Mouse (Mus musculus) neural tube, embryonic 13.5 days (tissue): Measurements from ENCODE around the gene Trim80. TPM values are rescaled to one million over a fixed set of nuclear protein-coding genes. Genes with fewer than 3 reads are reported as not detected.
"Not testable (repeated sequence)": the region's sequence is repeated elsewhere in the genome, so short reads cannot be mapped to it uniquely, and the experiment has no call there.

Source experiments
- ATAC-seq: fragments of 200-750 bp; cut with Nextera tagmentation; 2 replicates; pipeline ENCODE4 v1.8.0; 2017; ENCODE audit warnings: low read depth, mild to moderate bottlenecking, moderate TSS enrichment, moderate library complexity
- H3K27ac ChIP-seq: fragments of 300-500 bp; sonication (generic); replicated peaks from 2 replicates; pipeline ENCODE4 v1.5.1; 2015; ENCODE audit warnings: moderate library complexity, mild to moderate bottlenecking, inconsistent platforms
- H3K27me3 ChIP-seq: fragments of 300-500 bp; sonication (generic); 2 replicates; pipeline ENCODE4 v1.6.1; 2015; ENCODE audit warnings: mild to moderate bottlenecking, inconsistent platforms
- H3K36me3 ChIP-seq: fragments of 300-500 bp; sonication (generic); 2 replicates; pipeline ENCODE4 v1.6.1; 2015; ENCODE audit warnings: mild to moderate bottlenecking, inconsistent platforms
- H3K4me1 ChIP-seq: fragments of 300-500 bp; sonication (generic); replicated peaks from 2 replicates; pipeline ENCODE4 v1.6.1; 2015; ENCODE audit warnings: inconsistent platforms
- H3K4me2 ChIP-seq: fragments of 300-500 bp; sonication (generic); 2 replicates; pipeline ENCODE4 v1.6.1; 2015; ENCODE audit warnings: inconsistent platforms, mild to moderate bottlenecking, moderate library complexity
- H3K4me3 ChIP-seq: fragments of 300-500 bp; sonication (generic); 2 replicates; pipeline ENCODE4 v1.5.1; 2015; ENCODE audit warnings: mild to moderate bottlenecking, inconsistent platforms
- H3K9ac ChIP-seq: fragments of 300-500 bp; sonication (generic); 2 replicates; pipeline ENCODE4 v1.6.1; 2015; ENCODE audit warnings: moderate library complexity, mild to moderate bottlenecking, inconsistent platforms
- H3K9me3 ChIP-seq: fragments of 300-500 bp; sonication (generic); 2 replicates; pipeline ENCODE4 v1.6.1; 2016; ENCODE audit warnings: inconsistent platforms
- WGBS: fragments of 180-500 bp; shearing (Covaris S2); methylation state at CpG from one replicate; pipeline ENCODE4 v1.1.7; 2015; 5-methylcytosine and 5-hydroxymethylcytosine counted together
- polyA plus RNA-seq: library from polyadenylated mRNA; unstranded; fragments of >200 nt; fragmentation: Nextera tagmentation; extraction: Ambion mirVana; gene quantifications from 2 replicates; pipeline ENCODE4 v1.2.1, GENCODE M21; 2015

The Trim80 gene
- polyA plus RNA-seq, 1 experiment from 2014 or later, result not detected

- H3K4me3 ChIP-seq, result no peak overlapping the region
- peaks cover 5% of the 10 kb centered on the region; the same call in 1 of the 2 replicates for H3K4me1 ChIP-seq
- H3K9ac ChIP-seq, result no peak overlapping the region
- no peaks in the 10 kb centered on the region for H3K36me3 ChIP-seq
- WGBS, result 82% methylated on average over 4 of the region's 4 CpGs
- no peaks in the 10 kb centered on the region for H3K27me3 ChIP-seq
- no peak overlapping the region for H3K27ac ChIP-seq
- H3K4me2 ChIP-seq, result no peak overlapping the region
- H3K9me3 ChIP-seq, result no peaks in the 10 kb centered on the region
- no peak for ATAC-seq
These were observed 13.0 kb downstream of the Trim80 start for GRCm38 (mm10) chr11:115453306-115453705.

- H3K9ac ChIP-seq, H3K4me3 ChIP-seq, H3K9me3 ChIP-seq, H3K36me3 ChIP-seq, H3K4me2 ChIP-seq, H3K4me1 ChIP-seq, H3K27ac ChIP-seq, ATAC-seq, H3K27me3 ChIP-seq: not testable (repeated sequence)
- WGBS, result 82% methylated on average over 6 of the region's 6 CpGs
These were observed 14.5 kb downstream of the Trim80 start for GRCm38 (mm10) chr11:115454822-115455221.

GRCm38 (mm10) chr11:115455619-115456018 lies 15.3 kb downstream of the Trim80 start:
- no peak for ATAC-seq
- no peak overlapping the region for H3K9ac ChIP-seq

GRCm38 (mm10) chr11:115456182-115456581 lies 15.8 kb downstream of the Trim80 start:
- Histone ChIP-seq H3K4me2 (no peak overlapping the region), H3K27me3 (0 out of 2 replicates have a peak, but pooled peaks cover 4% of the 10 kb centered on the region), H3K9me3 (no peaks in the 10 kb centered on the region), H3K36me3 (no peaks in the 10 kb centered on the region), H3K9ac (no peak overlapping the region), H3K4me3 (no peak overlapping the region), H3K27ac (no peak overlapping the region), H3K4me1 (peaks cover 5% of the 10 kb centered on the region; the same call in 1 of the 2 replicates)
- 93% methylated on average over 5 of the region's 5 CpGs for WGBS
- no peak for ATAC-seq

More at GRCm38 (mm10) chr11:115455619-115456018, 15.3 kb downstream of the Trim80 start:
- Histone ChIP-seq H3K4me2 (no peak overlapping the region), H3K27ac (no peak overlapping the region), H3K9me3 (no peaks in the 10 kb centered on the region), H3K4me3 (no peak overlapping the region), H3K4me1 (peaks cover 5% of the 10 kb centered on the region; the same call in 1 of the 2 replicates), H3K36me3 (no peaks in the 10 kb centered on the region), H3K27me3 (no peaks in the 10 kb centered on the region)
- WGBS, result 88% methylated on average over 15 of the region's 15 CpGs

GRCm38 (mm10) chr11:115457405-115457804 lies 17.1 kb downstream of the Trim80 start:
- no peaks in the 10 kb centered on the region for H3K36me3 ChIP-seq
- H3K4me2 ChIP-seq, result no peak overlapping the region
- H3K27me3 ChIP-seq, result peaks cover 10% of the 10 kb centered on the region; the same call in 1 of the 2 replicates
- ATAC-seq, result no peak
- H3K4me3 ChIP-seq, result no peak overlapping the region
- 38% methylated on average over 6 of the region's 6 CpGs for WGBS
- no peak overlapping the region for H3K9ac ChIP-seq
- H3K4me1 ChIP-seq, result peaks cover 7% of the 10 kb centered on the region; the same call in 1 of the 2 replicates
- H3K27ac ChIP-seq, result no peak overlapping the region
- no peaks in the 10 kb centered on the region for H3K9me3 ChIP-seq

- H3K27ac ChIP-seq, result no peak overlapping the region
- no peak overlapping the region for H3K9ac ChIP-seq
- H3K36me3 ChIP-seq, result no peaks in the 10 kb centered on the region
- no peak overlapping the region for H3K4me3 ChIP-seq
- H3K27me3 ChIP-seq, result peaks cover 13% of the 10 kb centered on the region; the same call in 1 of the 2 replicates
- 28% methylated on average over 8 of the region's 8 CpGs for WGBS
- peaks cover 10% of the 10 kb centered on the region; the same call in 1 of the 2 replicates for H3K4me1 ChIP-seq
- H3K4me2 ChIP-seq, result no peak overlapping the region
- H3K9me3 ChIP-seq, result no peaks in the 10 kb centered on the region
- no peak for ATAC-seq
These were observed 20.6 kb downstream of the Trim80 start for GRCm38 (mm10) chr11:115460976-115461375.

- Histone ChIP-seq H3K9ac (no peak overlapping the region), H3K36me3 (no peaks in the 10 kb centered on the region), H3K4me3 (no peak overlapping the region), H3K9me3 (no peaks in the 10 kb centered on the region), H3K4me1 (peaks cover 10% of the 10 kb centered on the region; the same call in 1 of the 2 replicates), H3K4me2 (no peak overlapping the region), H3K27ac (no peak overlapping the region), H3K27me3 (peaks cover 13% of the 10 kb centered on the region; the same call in 1 of the 2 replicates)
- 71% methylated on average over 5 of the region's 5 CpGs for WGBS
- ATAC-seq, result no peak
These were observed 21.5 kb downstream of the Trim80 start for GRCm38 (mm10) chr11:115461846-115462242.

- H3K4me1 ChIP-seq, result peaks cover 13% of the 10 kb centered on the region
- H3K4me2 ChIP-seq, result no peak within 1 kb of the TSS
- ATAC-seq, result no peak
- H3K27ac ChIP-seq, result no peak within 1 kb of the TSS
- H3K9ac ChIP-seq, result no peak within 1 kb of the TSS
- 73% methylated on average over 16 of the region's 16 CpGs for WGBS
- H3K36me3 ChIP-seq, result no peaks in the 10 kb centered on the region
- H3K9me3 ChIP-seq, result no peaks in the 10 kb centered on the region
- H3K27me3 ChIP-seq, result peaks cover 13% of the 10 kb centered on the region; the same call in 1 of the 2 replicates
- no peak within 1 kb of the TSS for H3K4me3 ChIP-seq
These were observed 22.0 kb downstream of the Trim80 start, which contains the start of gene Slc16a5 for GRCm38 (mm10) chr11:115462243-115462891. Slc16a5 (plus strand) TSS chr11:115462474.

- no peaks in the 10 kb centered on the region for H3K9me3 ChIP-seq
- no peak for ATAC-seq
- H3K4me1 ChIP-seq, result peaks cover 12% of the 10 kb centered on the region
- H3K4me3 ChIP-seq, result no peak overlapping the region
- 77% methylated on average over 11 of the region's 11 CpGs for WGBS
- H3K27ac ChIP-seq, result no peak overlapping the region
- H3K27me3 ChIP-seq, result peaks cover 13% of the 10 kb centered on the region; the same call in 1 of the 2 replicates
- H3K9ac ChIP-seq, result no peak overlapping the region
- no peak overlapping the region for H3K4me2 ChIP-seq
- no peaks in the 10 kb centered on the region for H3K36me3 ChIP-seq
These were observed 23.1 kb downstream of the Trim80 start for GRCm38 (mm10) chr11:115463397-115463796.

GRCm38 (mm10) chr11:115464851-115465250 lies 24.5 kb downstream of the Trim80 start:
- Histone ChIP-seq H3K27ac (no peak overlapping the region), H3K9ac (no peak overlapping the region), H3K4me3 (no peak overlapping the region), H3K36me3 (no peaks in the 10 kb centered on the region), H3K4me2 (no peak overlapping the region), H3K9me3 (no peaks in the 10 kb centered on the region), H3K27me3 (peaks cover 13% of the 10 kb centered on the region; the same call in 1 of the 2 replicates), H3K4me1 (peaks cover 12% of the 10 kb centered on the region)
- WGBS, result 88% methylated on average over 8 of the region's 8 CpGs
- no peak for ATAC-seq

GRCm38 (mm10) chr11:115467217-115467618 lies 26.9 kb downstream of the Trim80 start:
- no peaks in the 10 kb centered on the region for H3K36me3 ChIP-seq

GRCm38 (mm10) chr11:115472183-115472582 lies 31.8 kb downstream of the Trim80 start:
- Histone ChIP-seq H3K4me1 (peaks cover 36% of the 10 kb centered on the region), H3K27me3 (no peaks in the 10 kb centered on the region), H3K9me3 (no peaks in the 10 kb centered on the region), H3K4me3 (no peak overlapping the region), H3K9ac (no peak overlapping the region), H3K4me2 (no peak overlapping the region), H3K36me3 (no peaks in the 10 kb centered on the region), H3K27ac (no peak overlapping the region)
- WGBS, result 90% methylated on average over 7 of the region's 7 CpGs
- no peak for ATAC-seq

More at GRCm38 (mm10) chr11:115467217-115467618, 26.9 kb downstream of the Trim80 start:
- no peak for ATAC-seq
- no peak overlapping the region for H3K27ac ChIP-seq
- peaks cover 5% of the 10 kb centered on the region; the same call in 1 of the 2 replicates for H3K27me3 ChIP-seq
- no peak overlapping the region for H3K4me3 ChIP-seq
- H3K9ac ChIP-seq, result no peak overlapping the region
- H3K4me2 ChIP-seq, result no peak overlapping the region
- WGBS, result 52% methylated on average over 4 of the region's 4 CpGs
- no peaks in the 10 kb centered on the region for H3K9me3 ChIP-seq
- peaks cover 11% of the 10 kb centered on the region for H3K4me1 ChIP-seq
